Mouse (Mus musculus): Measurements from ENCODE around the gene Eif2b5. TPM values are rescaled to one million over a fixed set of nuclear protein-coding genes. Genes with fewer than 3 reads are reported as not detected.

Eif2b5 gene
- polyA plus RNA-seq, 1 experiment from 2014 or later: 164 TPM

GRCm38 (mm10) chr16:20496671-20497600 lies 1.7 kb upstream of the Eif2b5 start:
- peak; percentile 47 for DNase-seq (ENCODE audit: low spot score)
- peaks cover 16% of the 10 kb centered on the region for H3K27me3 ChIP-seq (ENCODE audit: low read depth, poor library complexity, severe bottlenecking)
- no peaks in the 10 kb centered on the region for H3K9me3 ChIP-seq (replicated peaks)
- H3K36me3 ChIP-seq: peaks cover 20% of the 10 kb centered on the region
- no peak overlapping the region for H3K27ac ChIP-seq
- H3K4me3 ChIP-seq: peak overlapping the region; percentile 46
- WGBS: 24% methylated on average over 25 of the region's 25 CpGs
- peaks cover 21% of the 10 kb centered on the region for H3K4me1 ChIP-seq

GRCm38 (mm10) chr16:20497980-20498676 lies 489 bp upstream of the Eif2b5 start:
- peaks cover 32% of the 10 kb centered on the region for H3K36me3 ChIP-seq
- peak overlapping the region; percentile 91 for H3K27ac ChIP-seq
- no peak for DNase-seq (ENCODE audit: low spot score)
- no peaks in the 10 kb centered on the region for H3K9me3 ChIP-seq (replicated peaks)
- peaks cover 16% of the 10 kb centered on the region for H3K27me3 ChIP-seq (ENCODE audit: low read depth, poor library complexity, severe bottlenecking)
- peak overlapping the region; percentile 97 for H3K4me3 ChIP-seq
- H3K4me1 ChIP-seq: peaks cover 21% of the 10 kb centered on the region
- WGBS: 12% methylated on average over 16 of the region's 16 CpGs

DNA sequence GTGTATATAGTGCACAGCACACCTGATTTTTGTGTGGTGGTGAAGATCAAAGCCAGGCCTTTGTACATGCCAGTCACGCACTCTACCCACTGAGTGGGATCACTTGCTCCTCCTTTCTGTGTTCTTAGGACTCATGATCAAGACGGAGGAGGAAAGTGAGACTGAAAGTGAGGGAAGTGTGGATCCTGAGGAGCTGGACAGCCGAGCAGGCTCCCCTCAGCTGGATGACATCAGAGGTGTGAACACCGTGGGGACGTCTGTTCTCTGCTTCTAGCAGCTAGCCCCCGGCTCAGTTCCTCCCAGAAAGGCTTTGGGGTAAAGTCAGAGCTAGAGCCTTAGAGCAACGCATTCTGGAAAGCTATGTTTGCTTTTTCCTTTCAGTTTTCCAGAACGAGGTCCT lies 7.4 kb downstream of the Eif2b5 start:
- Histone ChIP-seq H3K27me3 (ENCODE audit: low read depth, poor library complexity, severe bottlenecking) (no peaks in the 10 kb centered on the region), H3K4me3 (no peak overlapping the region), H3K27ac (no peak overlapping the region), H3K9me3 (replicated peaks) (no peaks in the 10 kb centered on the region), H3K4me1 (no peaks in the 10 kb centered on the region), H3K36me3 (peaks cover 100% of the 10 kb centered on the region)
- WGBS: 84% methylated on average over 8 of the region's 8 CpGs
- DNase-seq (ENCODE audit: low spot score): no peak

GRCm38 (mm10) chr16:20509349-20509748 lies 10.7 kb downstream of the Eif2b5 start:
- Histone ChIP-seq H3K27me3 (ENCODE audit: low read depth, poor library complexity, severe bottlenecking) (no peaks in the 10 kb centered on the region), H3K36me3 (peaks cover 75% of the 10 kb centered on the region), H3K4me3 (no peak overlapping the region), H3K9me3 (replicated peaks) (no peaks in the 10 kb centered on the region), H3K27ac (no peak overlapping the region), H3K4me1 (no peaks in the 10 kb centered on the region)
- peak; percentile 59 for DNase-seq (ENCODE audit: low spot score)
- 84% methylated on average over 3 of the region's 3 CpGs for WGBS

DNA sequence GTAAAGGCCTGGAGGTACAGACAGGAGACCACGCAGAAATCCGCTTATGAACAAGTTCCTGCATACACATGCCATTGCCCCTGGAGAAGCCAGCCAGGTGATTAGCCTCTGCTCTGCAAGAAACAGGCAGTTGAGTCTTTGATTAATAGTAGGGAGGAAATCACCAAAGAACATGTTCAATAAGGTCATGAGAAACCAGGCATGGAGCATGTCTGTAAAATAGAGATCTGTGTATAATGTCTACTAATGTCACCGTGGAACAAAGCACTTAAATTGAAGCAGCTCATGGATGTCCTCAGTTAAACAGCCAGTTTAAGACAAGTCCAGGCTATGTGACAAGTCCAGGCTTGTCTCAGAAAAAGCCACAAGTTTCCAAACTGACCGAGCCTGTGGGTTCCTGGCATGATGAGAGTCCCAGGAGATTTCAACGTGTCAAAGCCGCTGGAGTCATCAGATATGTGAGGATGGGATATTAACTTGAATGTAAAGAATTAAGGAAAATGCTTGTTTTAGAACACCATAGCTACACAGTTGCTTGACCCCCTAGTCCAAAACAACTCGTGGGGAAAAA lies 12.7 kb downstream of the Eif2b5 start:
- H3K9me3 ChIP-seq (replicated peaks): no peaks in the 10 kb centered on the region
- WGBS: 82% methylated on average over 7 of the region's 7 CpGs
- H3K4me3 ChIP-seq: no peak overlapping the region
- H3K4me1 ChIP-seq: peaks cover 2% of the 10 kb centered on the region; the same call in 1 of the 2 replicates
- H3K27me3 ChIP-seq (ENCODE audit: low read depth, poor library complexity, severe bottlenecking): no peaks in the 10 kb centered on the region
- H3K27ac ChIP-seq: no peak overlapping the region
- DNase-seq (ENCODE audit: low spot score): no peak
- H3K36me3 ChIP-seq: peaks cover 54% of the 10 kb centered on the region

DNA sequence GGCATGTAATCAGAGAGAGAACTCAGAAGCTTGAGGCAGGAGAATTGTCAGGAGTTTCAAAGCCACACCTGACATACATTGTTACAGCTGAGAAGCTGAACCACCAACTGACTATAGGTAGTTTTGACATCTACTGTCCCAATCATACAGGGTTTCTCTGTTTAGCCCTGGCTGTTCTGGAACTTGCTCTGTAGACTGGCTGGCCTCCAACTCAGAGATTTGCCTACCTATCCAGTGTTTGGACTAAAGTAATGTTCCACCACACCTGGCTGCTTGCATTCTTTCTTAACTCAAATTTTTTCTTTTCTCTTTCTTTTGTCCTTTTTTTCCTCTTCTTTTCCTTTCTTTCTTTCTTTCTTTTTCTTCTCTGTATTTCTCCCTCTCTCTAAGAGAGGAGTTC lies 17.4 kb downstream of the Eif2b5 start:
- no peaks in the 10 kb centered on the region for H3K27me3 ChIP-seq (ENCODE audit: low read depth, poor library complexity, severe bottlenecking)
- H3K27ac ChIP-seq: peak overlapping the region; percentile 97; the same call in 1 of the 2 replicates
- peaks cover 19% of the 10 kb centered on the region for H3K4me1 ChIP-seq
- H3K4me3 ChIP-seq: peak overlapping the region; percentile 84
- peaks cover 28% of the 10 kb centered on the region for H3K36me3 ChIP-seq
- DNase-seq (ENCODE audit: low spot score): no peak
- H3K9me3 ChIP-seq (replicated peaks): no peaks in the 10 kb centered on the region

GRCm38 (mm10) chr16:20516726-20517201 lies 18.1 kb downstream of the Eif2b5 start, which contains the start of gene Dvl3:
TSS of gene Dvl3 (plus strand) at chr16:20516982.
- no peaks in the 10 kb centered on the region for H3K9me3 ChIP-seq (replicated peaks)
- H3K4me3 ChIP-seq: peak within 1 kb of the TSS; percentile 84
- peaks cover 28% of the 10 kb centered on the region for H3K36me3 ChIP-seq
- peak within 1 kb of the TSS; percentile 97 for H3K27ac ChIP-seq
- under 1% methylated on average over 55 of the region's 55 CpGs for WGBS
- no peaks in the 10 kb centered on the region for H3K27me3 ChIP-seq (ENCODE audit: low read depth, poor library complexity, severe bottlenecking)
- H3K4me1 ChIP-seq: peaks cover 19% of the 10 kb centered on the region
- peak; percentile 94 for DNase-seq (ENCODE audit: low spot score)

DNA sequence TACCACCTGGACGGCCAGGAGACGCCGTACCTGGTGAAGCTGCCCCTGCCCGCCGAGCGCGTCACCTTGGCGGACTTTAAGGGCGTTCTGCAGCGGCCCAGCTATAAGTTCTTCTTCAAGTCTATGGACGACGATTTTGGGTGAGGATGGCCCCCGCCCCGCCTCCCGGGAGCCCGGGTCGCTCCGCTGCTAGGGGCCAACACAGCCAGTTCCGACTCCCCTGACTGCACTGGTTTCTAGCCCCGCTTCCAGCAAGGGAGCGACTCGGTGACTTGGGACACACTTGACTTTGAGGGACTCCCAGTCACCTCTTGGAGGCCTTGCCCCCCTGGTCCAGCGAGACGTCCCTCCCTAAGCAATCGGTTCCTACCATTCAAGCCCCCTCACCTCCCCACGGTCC lies 18.6 kb downstream of the Eif2b5 start:
- Histone ChIP-seq H3K36me3 (peaks cover 32% of the 10 kb centered on the region), H3K4me1 (peaks cover 19% of the 10 kb centered on the region), H3K27me3 (ENCODE audit: low read depth, poor library complexity, severe bottlenecking) (no peaks in the 10 kb centered on the region), H3K27ac (peak overlapping the region; percentile 97), H3K4me3 (peak overlapping the region; percentile 84), H3K9me3 (replicated peaks) (no peaks in the 10 kb centered on the region)
- under 1% methylated on average over 26 of the region's 26 CpGs for WGBS
- no peak for DNase-seq (ENCODE audit: low spot score)

GRCm38 (mm10) chr16:20517701-20518374 lies 19.2 kb downstream of the Eif2b5 start:
- 6% methylated on average over 6 of the region's 6 CpGs for WGBS
- peak; percentile 70 for DNase-seq (ENCODE audit: low spot score)

GRCm38 (mm10) chr16:20523886-20524285 lies 25.3 kb downstream of the Eif2b5 start:
- no peak for DNase-seq (ENCODE audit: low spot score)
- H3K4me3 ChIP-seq: no peak overlapping the region
- 82% methylated on average over 10 of the region's 10 CpGs for WGBS
- no peak overlapping the region for H3K27ac ChIP-seq
- H3K27me3 ChIP-seq (ENCODE audit: low read depth, poor library complexity, severe bottlenecking): no peaks in the 10 kb centered on the region
- 0 out of 2 replicates have a peak, but pooled peaks cover 2% of the 10 kb centered on the region for H3K4me1 ChIP-seq
- H3K36me3 ChIP-seq: peaks cover 96% of the 10 kb centered on the region
- H3K9me3 ChIP-seq (replicated peaks): no peaks in the 10 kb centered on the region

More at GRCm38 (mm10) chr16:20517701-20518374, 19.2 kb downstream of the Eif2b5 start:
- Histone ChIP-seq H3K27me3 (ENCODE audit: low read depth, poor library complexity, severe bottlenecking) (no peaks in the 10 kb centered on the region), H3K36me3 (peaks cover 37% of the 10 kb centered on the region), H3K27ac (peak overlapping the region; percentile 97), H3K4me3 (peak overlapping the region; percentile 84), H3K9me3 (replicated peaks) (no peaks in the 10 kb centered on the region), H3K4me1 (peaks cover 19% of the 10 kb centered on the region)

DNA sequence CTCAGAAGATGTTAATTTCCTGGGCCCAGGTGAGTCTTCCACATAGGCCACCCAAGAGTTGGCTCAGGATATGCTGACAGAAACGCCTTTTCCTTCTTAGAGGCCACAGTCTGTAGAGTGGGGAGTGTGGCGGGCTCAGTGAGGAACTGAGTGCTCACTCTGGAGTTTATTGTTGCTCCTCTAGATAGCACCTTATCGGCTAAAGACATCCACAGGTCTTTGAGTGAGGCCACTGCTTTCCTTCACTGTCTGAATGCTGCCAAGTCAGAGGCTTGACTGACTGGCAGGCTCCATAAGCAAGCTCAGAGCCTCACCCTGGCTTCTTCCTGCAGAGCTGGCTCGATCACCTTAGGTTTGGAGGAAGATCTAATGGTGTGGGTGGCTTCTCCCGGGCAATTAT lies 30.2 kb downstream of the Eif2b5 start:
- Histone ChIP-seq H3K27ac (no peak overlapping the region), H3K27me3 (ENCODE audit: low read depth, poor library complexity, severe bottlenecking) (no peaks in the 10 kb centered on the region), H3K36me3 (peaks cover 99% of the 10 kb centered on the region), H3K4me1 (no peaks in the 10 kb centered on the region), H3K9me3 (replicated peaks) (no peaks in the 10 kb centered on the region), H3K4me3 (no peak overlapping the region)
- no peak for DNase-seq (ENCODE audit: low spot score)
- 92% methylated on average over 5 of the region's 5 CpGs for WGBS

DNA sequence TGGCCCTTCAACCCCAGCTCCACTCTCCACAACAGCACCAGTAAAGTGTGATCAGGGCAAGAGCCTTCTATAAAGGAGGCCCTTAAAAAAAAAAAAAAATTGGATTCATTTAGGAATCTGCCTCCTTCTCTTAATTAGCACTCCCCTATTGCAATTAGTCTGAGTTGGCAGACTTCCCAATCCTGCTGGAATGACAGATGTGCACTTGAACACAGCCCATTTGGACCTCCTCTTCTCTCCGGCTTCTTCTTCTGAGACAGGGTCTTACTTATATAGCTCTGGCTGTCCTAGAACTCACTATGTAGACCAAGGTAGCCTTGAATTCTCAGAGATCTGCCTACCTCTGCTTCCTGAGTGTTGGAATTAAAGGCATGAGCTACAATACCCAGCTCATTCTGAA lies 30.8 kb downstream of the Eif2b5 start:
- no peaks in the 10 kb centered on the region for H3K9me3 ChIP-seq (replicated peaks)
- H3K27ac ChIP-seq: no peak overlapping the region
- H3K36me3 ChIP-seq: peaks cover 97% of the 10 kb centered on the region
- DNase-seq (ENCODE audit: low spot score): no peak
- H3K27me3 ChIP-seq (ENCODE audit: low read depth, poor library complexity, severe bottlenecking): no peaks in the 10 kb centered on the region
- WGBS: 87% methylated on average over 1 of the region's 1 CpGs
- H3K4me1 ChIP-seq: no peaks in the 10 kb centered on the region
- no peak overlapping the region for H3K4me3 ChIP-seq
